Mouse (Mus musculus) hindbrain, embryonic 16.5 days (tissue): ENCODE results near the gene Vpreb2. TPM values are rescaled to one million over a fixed set of nuclear protein-coding genes. Genes with fewer than 3 reads are reported as not detected.

Experiments used
- ATAC-seq: fragments of 200-750 bp; cut with Nextera tagmentation; 2 replicates; pipeline ENCODE4 v1.8.0; 2017; ENCODE audit warnings: moderate TSS enrichment, moderate library complexity
- H3K27ac ChIP-seq: fragments of 300-500 bp; sonication (generic); 2 replicates; pipeline ENCODE4 v1.5.1; 2014; ENCODE audit warnings: low read depth, mild to moderate bottlenecking, control low read depth, low read length, moderate library complexity
- H3K27me3 ChIP-seq: fragments of 300-500 bp; sonication (generic); replicated peaks from 2 replicates; pipeline ENCODE4 v1.6.1; 2014; ENCODE audit warnings: low read length; ENCODE audit not compliant: control insufficient read depth, insufficient read depth
- H3K36me3 ChIP-seq: fragments of 300-500 bp; sonication (generic); 2 replicates; pipeline ENCODE4 v1.6.1; 2014; ENCODE audit warnings: mild to moderate bottlenecking, low read length, moderate library complexity, mixed read lengths; ENCODE audit not compliant: control insufficient read depth, insufficient read depth
- H3K4me1 ChIP-seq: fragments of 300-500 bp; sonication (generic); 2 replicates; pipeline ENCODE4 v1.6.1; 2014; ENCODE audit warnings: low read depth, low read length; ENCODE audit not compliant: control insufficient read depth, insufficient read depth
- H3K4me2 ChIP-seq: fragments of 300-500 bp; sonication (generic); 2 replicates; pipeline ENCODE4 v1.6.1; 2014; ENCODE audit warnings: mild to moderate bottlenecking, low read length, control low read depth, moderate library complexity
- H3K4me3 ChIP-seq: fragments of 300-500 bp; sonication (generic); 2 replicates; pipeline ENCODE4 v1.5.1; 2014; ENCODE audit warnings: mild to moderate bottlenecking, low read length, control low read depth, moderate library complexity
- H3K9ac ChIP-seq: fragments of 300-500 bp; sonication (generic); 2 replicates; pipeline ENCODE4 v1.6.1; 2014; ENCODE audit warnings: low read depth, mild to moderate bottlenecking, control low read depth, low read length, moderate library complexity
- H3K9me3 ChIP-seq: fragments of 300-500 bp; sonication (generic); 2 replicates; pipeline ENCODE4 v1.6.1; 2014; ENCODE audit warnings: mild to moderate bottlenecking, low read length, moderate library complexity; ENCODE audit not compliant: control insufficient read depth
- WGBS: fragments of 180-500 bp; shearing (Covaris S2); extraction: QIAGEN DNeasy Blood & Tissue Kit; methylation state at CpG from one replicate; pipeline ENCODE4 v1.1.7; 2014; 5-methylcytosine and 5-hydroxymethylcytosine counted together
- polyA plus RNA-seq: library from polyadenylated mRNA; unstranded; fragments of >200 nt; fragmentation: Nextera tagmentation; extraction: Ambion mirVana; gene quantifications from 2 replicates; pipeline ENCODE4 v1.2.1, GENCODE M21; 2015

The Vpreb2 gene
- not detected in 2 replicates for polyA plus RNA-seq

DNA sequence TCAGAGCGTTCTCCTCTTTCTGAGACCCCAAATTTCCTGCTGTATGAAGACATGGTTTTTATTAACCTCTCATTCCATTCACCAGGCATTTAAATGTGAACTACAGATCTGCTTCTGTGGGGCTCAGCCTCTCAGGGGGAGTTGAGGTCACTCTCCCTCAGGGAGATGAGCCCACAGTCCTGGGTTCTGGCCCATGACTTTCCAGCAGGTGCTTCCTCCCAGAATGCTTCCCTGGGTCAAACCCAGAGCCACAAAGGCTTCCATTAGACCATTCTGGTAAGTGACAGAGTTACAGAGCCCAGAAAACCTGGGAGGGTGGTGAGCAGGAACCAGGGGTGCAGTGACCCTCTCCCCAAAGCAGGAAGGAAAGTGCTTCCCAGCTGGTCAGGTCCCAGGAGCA is at the start of gene Vpreb2:
Gene Vpreb2, plus strand, starts transcription at position 301 of the 400 bp plus-strand sequence.
- Histone ChIP-seq H3K9me3 (no peaks in the 10 kb centered on the region), H3K4me1 (no peaks in the 10 kb centered on the region), H3K9ac (no peak within 1 kb of the TSS), H3K27ac (no peak within 1 kb of the TSS), H3K27me3 (no peaks in the 10 kb centered on the region), H3K36me3 (no peaks in the 10 kb centered on the region), H3K4me2 (no peak within 1 kb of the TSS), H3K4me3 (no peak within 1 kb of the TSS)
- ATAC-seq: no peak
- WGBS: 35% methylated on average over 1 of the region's 1 CpGs

DNA sequence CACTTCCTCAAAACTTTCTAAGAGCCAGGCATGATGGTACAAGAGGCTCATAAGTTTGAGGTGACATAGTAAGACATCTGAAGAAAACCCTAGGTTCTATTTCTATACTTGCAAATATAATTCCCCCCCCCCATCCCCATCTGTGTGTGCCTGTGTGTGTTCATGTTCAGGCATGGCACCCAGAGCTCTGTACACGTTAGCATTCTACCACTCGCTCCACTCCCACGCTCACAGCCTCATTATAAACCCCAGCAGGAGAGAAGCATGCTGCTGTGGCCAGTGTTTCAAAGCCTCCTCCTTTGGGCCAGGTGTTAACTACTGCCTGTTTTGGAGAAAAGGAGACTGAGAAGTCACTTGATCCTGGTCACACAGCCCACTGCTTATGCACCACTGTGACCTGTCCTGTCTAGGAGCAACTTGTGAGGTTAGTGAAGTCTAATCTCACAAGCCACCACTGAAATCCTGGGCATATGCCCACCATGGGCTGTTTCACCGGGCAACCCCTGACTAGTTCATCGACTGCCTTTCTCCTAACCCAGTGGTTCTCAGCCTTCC is 48.2 kb upstream of the Vpreb2 start:
- H3K27me3 ChIP-seq: no peaks in the 10 kb centered on the region; the same call in 1 of the 2 replicates
- no peak overlapping the region for H3K9ac ChIP-seq
- peaks cover 4% of the 10 kb centered on the region for H3K4me1 ChIP-seq
- H3K36me3 ChIP-seq: no peaks in the 10 kb centered on the region
- no peak overlapping the region for H3K27ac ChIP-seq
- no peak for ATAC-seq
- no peaks in the 10 kb centered on the region for H3K9me3 ChIP-seq
- H3K4me3 ChIP-seq: no peak overlapping the region
- H3K4me2 ChIP-seq: no peak overlapping the region
- 66% methylated on average over 5 of the region's 5 CpGs for WGBS

DNA sequence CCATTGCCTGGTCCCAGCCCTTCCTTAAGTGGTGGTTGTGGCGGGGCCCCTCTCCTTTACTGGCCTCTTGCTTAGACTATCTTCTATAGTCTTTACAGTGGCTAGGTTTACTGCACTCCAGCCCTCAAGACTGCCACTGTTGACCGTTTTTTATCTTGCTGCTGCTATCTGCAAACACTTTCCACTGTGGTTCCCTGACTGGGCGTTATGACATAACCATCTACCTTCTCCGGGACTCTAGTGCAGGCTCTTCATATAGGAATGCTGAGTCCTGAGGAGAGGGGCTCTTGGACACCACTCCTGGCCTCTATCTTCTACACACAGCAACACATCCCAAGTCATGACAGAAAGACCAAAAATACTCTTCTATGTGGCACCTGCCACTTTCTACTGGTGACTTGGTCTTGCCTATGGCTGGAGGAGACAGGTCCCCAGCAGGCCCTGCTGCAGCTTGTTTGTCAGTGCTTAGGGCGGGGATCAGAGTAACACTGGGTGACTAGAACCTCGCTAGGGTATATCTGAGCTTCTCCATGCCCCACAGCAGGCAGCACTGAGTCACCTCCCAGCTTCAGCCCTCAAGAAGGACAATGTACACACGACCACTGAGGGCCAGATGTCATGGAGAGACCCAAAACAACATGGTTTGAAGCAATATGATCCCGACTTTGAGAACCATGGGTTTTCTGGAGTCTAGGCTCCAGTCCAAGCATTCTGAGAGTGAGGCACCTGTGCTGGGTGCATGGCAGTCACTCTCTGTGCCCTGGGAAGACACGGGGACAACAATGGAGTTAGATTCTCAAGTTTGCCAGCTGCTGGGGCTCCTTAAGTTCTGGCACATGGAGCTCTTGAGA is 46.4 kb upstream of the Vpreb2 start:
- 67% methylated on average over 9 of the region's 9 CpGs for WGBS
- Histone ChIP-seq H3K36me3 (no peaks in the 10 kb centered on the region), H3K4me2 (no peak overlapping the region), H3K27ac (no peak overlapping the region), H3K27me3 (no peaks in the 10 kb centered on the region; the same call in 1 of the 2 replicates), H3K4me1 (peaks cover under 1% of the 10 kb centered on the region), H3K9ac (no peak overlapping the region), H3K9me3 (no peaks in the 10 kb centered on the region), H3K4me3 (no peak overlapping the region)
- no peak for ATAC-seq

DNA sequence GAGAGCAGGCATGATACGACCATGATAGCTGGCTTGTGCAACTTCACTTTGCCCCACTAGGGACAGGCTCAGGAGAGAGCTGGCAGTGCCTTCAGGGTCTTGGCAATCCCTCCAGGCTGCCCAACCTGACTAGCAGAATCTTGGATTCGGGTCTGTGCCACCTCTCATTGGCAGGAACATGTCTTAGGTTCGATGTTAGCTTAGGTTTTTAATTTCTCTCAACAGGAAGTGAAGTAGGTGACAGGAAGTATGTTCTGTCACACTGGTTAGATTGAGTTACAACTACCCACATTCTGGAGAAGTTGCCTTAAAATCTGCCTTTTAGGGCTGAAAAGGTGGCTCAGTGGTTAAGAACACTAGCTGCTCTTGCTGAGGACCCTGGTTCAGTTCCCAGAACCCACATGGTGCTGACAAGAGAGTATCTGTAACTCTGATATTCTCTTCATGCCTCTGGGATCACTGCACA is 45.8 kb upstream of the Vpreb2 start:
- no peak for ATAC-seq
- Histone ChIP-seq H3K4me1 (no peaks in the 10 kb centered on the region; the same call in 1 of the 2 replicates), H3K27me3 (no peaks in the 10 kb centered on the region; the same call in 1 of the 2 replicates), H3K4me2 (no peak overlapping the region), H3K27ac (no peak overlapping the region), H3K4me3 (no peak overlapping the region), H3K9me3 (no peaks in the 10 kb centered on the region), H3K9ac (no peak overlapping the region), H3K36me3 (no peaks in the 10 kb centered on the region)
- 68% methylated on average over 3 of the region's 3 CpGs for WGBS

DNA sequence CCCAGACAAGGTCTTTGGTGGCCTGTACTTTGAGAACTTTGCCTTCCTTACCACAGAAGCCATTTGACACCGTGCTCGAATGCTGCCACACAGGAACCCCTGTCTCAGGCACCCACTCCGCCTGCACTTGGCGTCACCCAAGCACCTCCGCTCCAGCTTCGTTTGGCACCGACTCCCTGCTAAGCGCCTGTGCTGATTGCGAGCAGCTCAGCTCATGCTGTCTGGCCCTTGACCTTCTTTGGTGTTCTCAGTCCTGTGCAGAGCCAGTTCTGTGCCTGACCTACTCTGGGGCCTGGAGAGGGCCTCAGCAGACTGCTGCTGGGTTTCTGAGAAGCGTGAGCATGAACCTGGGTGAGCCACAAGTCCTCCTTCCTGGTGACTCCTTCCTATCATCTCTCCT is 43.5 kb upstream of the Vpreb2 start:
- no peak for ATAC-seq
- WGBS: 92% methylated on average over 10 of the region's 10 CpGs
- no peak overlapping the region for H3K4me2 ChIP-seq
- no peak overlapping the region for H3K27ac ChIP-seq
- no peak overlapping the region for H3K9ac ChIP-seq
- H3K4me3 ChIP-seq: no peak overlapping the region
- H3K9me3 ChIP-seq: no peaks in the 10 kb centered on the region
- no peaks in the 10 kb centered on the region; the same call in 1 of the 2 replicates for H3K27me3 ChIP-seq
- H3K4me1 ChIP-seq: no peaks in the 10 kb centered on the region; the same call in 1 of the 2 replicates
- H3K36me3 ChIP-seq: no peaks in the 10 kb centered on the region

DNA sequence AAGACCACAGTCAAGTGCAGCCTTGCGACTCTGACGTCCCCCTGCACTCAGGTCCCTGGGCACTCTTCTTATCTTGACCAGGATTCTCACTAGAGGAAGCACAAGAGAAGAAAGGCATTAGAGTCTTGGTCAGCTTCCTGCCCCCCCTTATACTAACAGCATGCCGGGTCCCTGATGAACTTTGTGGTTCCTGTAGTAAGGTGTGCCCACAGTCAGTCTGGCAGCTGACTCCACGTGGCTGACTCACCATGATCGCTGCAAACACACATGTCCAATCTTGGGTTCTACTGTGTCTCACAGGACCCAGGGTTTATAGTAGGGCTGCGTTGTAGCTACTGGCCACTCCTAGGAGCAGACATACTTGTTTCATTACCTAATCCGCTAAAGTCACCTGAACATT is 42.0 kb upstream of the Vpreb2 start:
- Histone ChIP-seq H3K36me3 (no peaks in the 10 kb centered on the region), H3K4me1 (no peaks in the 10 kb centered on the region; the same call in 1 of the 2 replicates), H3K9ac (no peak overlapping the region), H3K4me2 (no peak overlapping the region), H3K27me3 (no peaks in the 10 kb centered on the region), H3K4me3 (no peak overlapping the region), H3K9me3 (no peaks in the 10 kb centered on the region), H3K27ac (no peak overlapping the region)
- WGBS: 84% methylated on average over 7 of the region's 7 CpGs
- ATAC-seq: no peak

DNA sequence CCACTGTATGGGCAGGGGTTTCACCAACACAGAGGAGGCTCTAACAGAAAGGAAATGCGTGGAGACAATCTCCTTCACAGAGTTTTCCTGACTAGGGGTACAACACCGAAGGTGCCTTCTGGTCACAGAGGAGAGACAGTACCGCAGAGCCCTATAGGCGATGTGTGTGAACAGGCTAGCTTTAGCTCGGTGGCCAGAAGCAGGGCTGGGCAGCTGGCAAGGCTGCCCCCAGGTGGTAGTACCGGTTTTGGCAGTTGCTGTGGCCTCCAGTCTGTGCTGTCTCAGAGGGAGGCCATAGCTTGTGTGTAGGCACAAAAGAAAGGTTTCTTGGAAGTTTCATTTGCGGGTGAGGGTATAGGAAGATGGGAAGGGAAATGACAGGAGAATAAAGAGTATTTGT is 41.4 kb upstream of the Vpreb2 start:
- H3K36me3 ChIP-seq: no peaks in the 10 kb centered on the region
- H3K4me2 ChIP-seq: no peak overlapping the region
- H3K4me3 ChIP-seq: no peak overlapping the region
- no peak overlapping the region for H3K9ac ChIP-seq
- ATAC-seq: peak; percentile 85
- no peaks in the 10 kb centered on the region for H3K27me3 ChIP-seq
- WGBS: 13% methylated on average over 7 of the region's 7 CpGs
- H3K27ac ChIP-seq: no peak overlapping the region
- no peaks in the 10 kb centered on the region for H3K9me3 ChIP-seq
- H3K4me1 ChIP-seq: no peaks in the 10 kb centered on the region; the same call in 1 of the 2 replicates

DNA sequence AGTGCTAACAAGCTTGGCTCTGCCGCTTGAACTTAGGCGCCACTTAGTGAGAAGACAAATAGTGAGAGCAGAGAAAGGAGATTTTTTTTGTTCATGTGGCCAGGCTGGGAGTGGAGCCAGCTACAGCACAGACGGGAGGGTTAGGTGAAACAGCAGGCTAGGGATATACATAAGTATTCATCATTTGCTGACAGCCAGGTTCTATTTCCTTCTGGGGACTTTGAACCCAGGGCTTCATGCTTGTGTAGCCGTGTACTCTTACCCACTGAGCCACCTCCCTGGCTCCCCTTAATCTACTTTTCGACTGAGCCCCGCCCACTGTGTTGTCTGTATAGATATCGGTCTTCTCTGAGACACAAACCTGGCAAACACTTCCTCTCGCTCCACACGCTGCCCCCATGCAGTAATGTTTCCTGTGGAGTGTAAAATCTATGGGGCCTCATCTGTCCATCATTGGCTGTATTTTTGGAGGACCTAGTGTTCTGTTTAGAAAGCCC is 40.9 kb upstream of the Vpreb2 start:
- peak; percentile 73 for ATAC-seq
- no peaks in the 10 kb centered on the region for H3K27me3 ChIP-seq
- no peak overlapping the region for H3K9ac ChIP-seq
- no peaks in the 10 kb centered on the region for H3K36me3 ChIP-seq
- no peak overlapping the region for H3K4me2 ChIP-seq
- no peak overlapping the region for H3K27ac ChIP-seq
- no peaks in the 10 kb centered on the region for H3K9me3 ChIP-seq
- no peak overlapping the region for H3K4me3 ChIP-seq
- WGBS: 36% methylated on average over 9 of the region's 9 CpGs
- H3K4me1 ChIP-seq: no peaks in the 10 kb centered on the region; the same call in 1 of the 2 replicates

DNA sequence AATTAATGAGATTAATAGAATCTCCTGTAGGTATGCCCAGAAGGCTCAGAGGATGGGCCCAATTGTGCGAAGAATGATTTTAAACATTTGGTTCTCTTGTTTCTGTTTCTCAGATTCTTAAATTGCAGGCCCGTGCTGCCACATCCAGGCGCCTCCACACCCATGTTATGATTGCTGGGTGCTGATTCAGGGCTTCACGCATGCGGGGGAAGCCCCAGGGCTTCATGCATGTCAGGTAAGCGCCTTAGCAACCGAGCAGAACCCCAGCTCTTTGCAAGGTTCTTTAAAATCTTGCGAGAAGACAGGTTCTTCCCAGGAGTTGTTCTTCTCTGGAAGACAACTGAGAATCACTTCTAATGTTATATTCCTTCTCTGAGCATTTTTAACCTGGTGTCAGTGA is 36.8 kb upstream of the Vpreb2 start:
- ATAC-seq: no peak
- Histone ChIP-seq H3K9me3 (no peaks in the 10 kb centered on the region), H3K27ac (no peak overlapping the region), H3K36me3 (no peaks in the 10 kb centered on the region), H3K27me3 (no peaks in the 10 kb centered on the region), H3K4me2 (no peak overlapping the region), H3K4me1 (no peaks in the 10 kb centered on the region; the same call in 1 of the 2 replicates), H3K4me3 (no peak overlapping the region), H3K9ac (no peak overlapping the region)
- WGBS: 63% methylated on average over 8 of the region's 8 CpGs
